Mouse (Mus musculus) kidney, adult 9 months (tissue): ENCODE results near the gene Twsg1.

Source experiments
- DNase-seq: peaks from one replicate; pipeline ENCODE4 v3.0.0; 2022

Twsg1 gene

GRCm38 (mm10) chr17:65930960-65931359 is 20.1 kb downstream of the Twsg1 start:
- no peak for DNase-seq

- no peak for DNase-seq
These were observed 20.7 kb downstream of the Twsg1 start for GRCm38 (mm10) chr17:65930158-65930826.

GRCm38 (mm10) chr17:65929319-65929978 is 21.6 kb downstream of the Twsg1 start:
- DNase-seq, result no peak

- no peak for DNase-seq
These were observed 23.9 kb downstream of the Twsg1 start for GRCm38 (mm10) chr17:65927077-65927476.

- DNase-seq, result no peak
These were observed 26.8 kb downstream of the Twsg1 start for GRCm38 (mm10) chr17:65924218-65924617.

GRCm38 (mm10) chr17:65921975-65922374 is 29.1 kb downstream of the Twsg1 start:
- DNase-seq, result no peak

- DNase-seq, result no peak
These were observed 31.8 kb downstream of the Twsg1 start for GRCm38 (mm10) chr17:65919235-65919634.

GRCm38 (mm10) chr17:65916135-65916668 is 34.8 kb downstream of the Twsg1 start:
- peak; percentile 77 for DNase-seq

- no peak for DNase-seq
These were observed 36.9 kb downstream of the Twsg1 start for GRCm38 (mm10) chr17:65914083-65914482.

GRCm38 (mm10) chr17:65912202-65912601 is 38.8 kb downstream of the Twsg1 start:
- DNase-seq, result no peak

- no peak for DNase-seq
These were observed 39.5 kb downstream of the Twsg1 start for GRCm38 (mm10) chr17:65911285-65912069.

GRCm38 (mm10) chr17:65908270-65908669 is 42.8 kb downstream of the Twsg1 start:
- no peak for DNase-seq

- no peak for DNase-seq
These were observed 44.1 kb downstream of the Twsg1 start for GRCm38 (mm10) chr17:65906895-65907401.

- DNase-seq, result no peak
These were observed 44.6 kb downstream of the Twsg1 start for GRCm38 (mm10) chr17:65906313-65906894.

- DNase-seq, result no peak
These were observed 45.8 kb downstream of the Twsg1 start for GRCm38 (mm10) chr17:65905241-65905640.

GRCm38 (mm10) chr17:65903826-65904225 is 47.2 kb downstream of the Twsg1 start:
- DNase-seq, result no peak

- no peak for DNase-seq
These were observed 48.0 kb downstream of the Twsg1 start for GRCm38 (mm10) chr17:65903011-65903410.

- no peak for DNase-seq
These were observed 48.7 kb downstream of the Twsg1 start for GRCm38 (mm10) chr17:65902281-65902680.

- DNase-seq, result no peak
These were observed 55.0 kb downstream of the Twsg1 start for GRCm38 (mm10) chr17:65896016-65896415.

- no peak for DNase-seq
These were observed 61.5 kb downstream of the Twsg1 start for GRCm38 (mm10) chr17:65889476-65889875.

GRCm38 (mm10) chr17:65886571-65886970 is 64.5 kb downstream of the Twsg1 start:
- DNase-seq, result no peak

GRCm38 (mm10) chr17:65885697-65886529 is 65.1 kb downstream of the Twsg1 start, which contains the start of gene Ralbp1:
Gene Ralbp1 (minus strand): TSS chr17:65885798.
- DNase-seq, result peak; percentile 48
